Mouse (Mus musculus): ENCODE results near the gene Zdhhc17. TPM values are rescaled to one million over a fixed set of nuclear protein-coding genes. Genes with fewer than 3 reads are reported as not detected.

Gene Zdhhc17
- polyA plus RNA-seq, 1 experiment from 2014 or later = 58.7 TPM

GRCm38 (mm10) chr10:110947574-110947973 lies 62.4 kb downstream of the Zdhhc17 start:
- Histone ChIP-seq H3K4me2 (replicated peaks) (no peak overlapping the region), H3K27ac (no peak overlapping the region), H3K36me3 (peaks cover 58% of the 10 kb centered on the region), H3K9me3 (no peaks in the 10 kb centered on the region), H3K4me1 (replicated peaks) (no peaks in the 10 kb centered on the region), H3K9ac (replicated peaks) (no peak overlapping the region), H3K27me3 (no peaks in the 10 kb centered on the region), H3K4me3 (replicated peaks) (no peak overlapping the region)
- 90% methylated on average over 4 of the region's 4 CpGs for WGBS
- no peak for ATAC-seq

GRCm38 (mm10) chr10:110945966-110946365 lies 64.0 kb downstream of the Zdhhc17 start:
- no peak overlapping the region for H3K27ac ChIP-seq
- peaks cover 63% of the 10 kb centered on the region for H3K36me3 ChIP-seq
- no peak overlapping the region for H3K4me2 ChIP-seq (replicated peaks)
- H3K4me3 ChIP-seq (replicated peaks) = no peak overlapping the region
- no peaks in the 10 kb centered on the region for H3K4me1 ChIP-seq (replicated peaks)
- H3K27me3 ChIP-seq = no peaks in the 10 kb centered on the region
- H3K9me3 ChIP-seq = no peaks in the 10 kb centered on the region
- no peak for ATAC-seq
- no peak overlapping the region for H3K9ac ChIP-seq (replicated peaks)
- 88% methylated on average over 12 of the region's 12 CpGs for WGBS

GRCm38 (mm10) chr10:110944175-110944574 lies 65.8 kb downstream of the Zdhhc17 start:
- no peaks in the 10 kb centered on the region for H3K4me1 ChIP-seq (replicated peaks)
- H3K9ac ChIP-seq (replicated peaks) = no peak overlapping the region
- no peak overlapping the region for H3K4me2 ChIP-seq (replicated peaks)
- no peaks in the 10 kb centered on the region for H3K27me3 ChIP-seq
- peaks cover 53% of the 10 kb centered on the region for H3K36me3 ChIP-seq
- no peaks in the 10 kb centered on the region for H3K9me3 ChIP-seq
- H3K27ac ChIP-seq = no peak overlapping the region
- 94% methylated on average over 11 of the region's 11 CpGs for WGBS
- ATAC-seq = no peak
- no peak overlapping the region for H3K4me3 ChIP-seq (replicated peaks)

- ATAC-seq = no peak
- no peak overlapping the region for H3K4me2 ChIP-seq (replicated peaks)
- WGBS = 92% methylated on average over 9 of the region's 9 CpGs
- H3K9ac ChIP-seq (replicated peaks) = no peak overlapping the region
- peaks cover 60% of the 10 kb centered on the region for H3K36me3 ChIP-seq
- H3K4me3 ChIP-seq (replicated peaks) = no peak overlapping the region
- H3K4me1 ChIP-seq (replicated peaks) = no peaks in the 10 kb centered on the region
- H3K9me3 ChIP-seq = no peaks in the 10 kb centered on the region
- H3K27ac ChIP-seq = no peak overlapping the region
- no peaks in the 10 kb centered on the region for H3K27me3 ChIP-seq
Measured at GRCm38 (mm10) chr10:110942806-110943205, 67.1 kb downstream of the Zdhhc17 start.

- Histone ChIP-seq H3K4me2 (replicated peaks) (no peak overlapping the region), H3K27ac (no peak overlapping the region), H3K27me3 (no peaks in the 10 kb centered on the region), H3K36me3 (peaks cover 55% of the 10 kb centered on the region), H3K4me1 (replicated peaks) (no peaks in the 10 kb centered on the region), H3K9me3 (no peaks in the 10 kb centered on the region), H3K9ac (replicated peaks) (no peak overlapping the region), H3K4me3 (replicated peaks) (no peak overlapping the region)
- ATAC-seq = no peak
- WGBS = 94% methylated on average over 11 of the region's 11 CpGs
Measured at GRCm38 (mm10) chr10:110941968-110942367, 68.0 kb downstream of the Zdhhc17 start.

GRCm38 (mm10) chr10:110940740-110941398 lies 69.1 kb downstream of the Zdhhc17 start:
- Histone ChIP-seq H3K9ac (replicated peaks) (no peak overlapping the region), H3K27ac (no peak overlapping the region), H3K36me3 (peaks cover 46% of the 10 kb centered on the region), H3K4me2 (replicated peaks) (no peak overlapping the region), H3K4me3 (replicated peaks) (no peak overlapping the region), H3K9me3 (no peaks in the 10 kb centered on the region), H3K27me3 (no peaks in the 10 kb centered on the region), H3K4me1 (replicated peaks) (no peaks in the 10 kb centered on the region)
- WGBS = 90% methylated on average over 13 of the region's 13 CpGs
- no peak for ATAC-seq

GRCm38 (mm10) chr10:110939717-110940116 lies 70.2 kb downstream of the Zdhhc17 start:
- no peaks in the 10 kb centered on the region for H3K4me1 ChIP-seq (replicated peaks)
- H3K9me3 ChIP-seq = no peaks in the 10 kb centered on the region
- no peak; the same call in 1 of the 2 replicates for ATAC-seq
- H3K9ac ChIP-seq (replicated peaks) = no peak overlapping the region
- H3K27ac ChIP-seq = no peak overlapping the region
- H3K36me3 ChIP-seq = peaks cover 37% of the 10 kb centered on the region
- no peaks in the 10 kb centered on the region for H3K27me3 ChIP-seq
- no peak overlapping the region for H3K4me3 ChIP-seq (replicated peaks)
- WGBS = 86% methylated on average over 4 of the region's 4 CpGs
- no peak overlapping the region for H3K4me2 ChIP-seq (replicated peaks)

GRCm38 (mm10) chr10:110938841-110939549 lies 70.9 kb downstream of the Zdhhc17 start:
- no peak overlapping the region for H3K4me2 ChIP-seq (replicated peaks)
- no peaks in the 10 kb centered on the region for H3K4me1 ChIP-seq (replicated peaks)
- no peaks in the 10 kb centered on the region for H3K9me3 ChIP-seq
- 90% methylated on average over 19 of the region's 19 CpGs for WGBS
- peak; percentile 69 for ATAC-seq
- H3K27ac ChIP-seq = no peak overlapping the region
- H3K27me3 ChIP-seq = no peaks in the 10 kb centered on the region
- no peak overlapping the region for H3K4me3 ChIP-seq (replicated peaks)
- peaks cover 33% of the 10 kb centered on the region for H3K36me3 ChIP-seq
- H3K9ac ChIP-seq (replicated peaks) = no peak overlapping the region

- H3K4me2 ChIP-seq (replicated peaks) = no peak overlapping the region
- ATAC-seq = no peak
- no peak overlapping the region for H3K27ac ChIP-seq
- 91% methylated on average over 7 of the region's 7 CpGs for WGBS
- H3K9me3 ChIP-seq = no peaks in the 10 kb centered on the region
- no peak overlapping the region for H3K4me3 ChIP-seq (replicated peaks)
- H3K27me3 ChIP-seq = no peaks in the 10 kb centered on the region
- 0 out of 2 replicates have a peak overlapping the region, but pooled peaks have one; percentile 15 for H3K9ac ChIP-seq (replicated peaks)
- no peaks in the 10 kb centered on the region for H3K4me1 ChIP-seq (replicated peaks)
- H3K36me3 ChIP-seq = peaks cover 30% of the 10 kb centered on the region
Measured at GRCm38 (mm10) chr10:110938361-110938760, 71.6 kb downstream of the Zdhhc17 start.

- no peak overlapping the region for H3K4me2 ChIP-seq (replicated peaks)
- WGBS = 86% methylated on average over 7 of the region's 7 CpGs
- H3K36me3 ChIP-seq = peaks cover 14% of the 10 kb centered on the region
- no peaks in the 10 kb centered on the region for H3K9me3 ChIP-seq
- no peak overlapping the region for H3K27ac ChIP-seq
- peaks cover 10% of the 10 kb centered on the region for H3K4me1 ChIP-seq (replicated peaks)
- H3K9ac ChIP-seq (replicated peaks) = no peak overlapping the region
- H3K4me3 ChIP-seq (replicated peaks) = no peak overlapping the region
- no peaks in the 10 kb centered on the region for H3K27me3 ChIP-seq
- ATAC-seq = no peak
Measured at GRCm38 (mm10) chr10:110935669-110936068, 74.3 kb downstream of the Zdhhc17 start.

- Histone ChIP-seq H3K9me3 (no peaks in the 10 kb centered on the region), H3K4me2 (replicated peaks) (no peak overlapping the region), H3K36me3 (peaks cover 14% of the 10 kb centered on the region), H3K27me3 (no peaks in the 10 kb centered on the region), H3K4me3 (replicated peaks) (no peak overlapping the region), H3K27ac (no peak overlapping the region), H3K9ac (replicated peaks) (no peak overlapping the region), H3K4me1 (replicated peaks) (peaks cover 15% of the 10 kb centered on the region)
- ATAC-seq = no peak
- WGBS = 94% methylated on average over 11 of the region's 11 CpGs
Measured at GRCm38 (mm10) chr10:110935081-110935480, 74.9 kb downstream of the Zdhhc17 start.

- no peak overlapping the region for H3K9ac ChIP-seq (replicated peaks)
- H3K4me2 ChIP-seq (replicated peaks) = no peak overlapping the region
- H3K4me1 ChIP-seq (replicated peaks) = peaks cover 27% of the 10 kb centered on the region
- H3K36me3 ChIP-seq = peaks cover 6% of the 10 kb centered on the region
- no peaks in the 10 kb centered on the region for H3K9me3 ChIP-seq
- H3K4me3 ChIP-seq (replicated peaks) = no peak overlapping the region
- H3K27ac ChIP-seq = no peak overlapping the region
- no peaks in the 10 kb centered on the region for H3K27me3 ChIP-seq
- 67% methylated on average over 5 of the region's 5 CpGs for WGBS
- no peak for ATAC-seq
Measured at GRCm38 (mm10) chr10:110933584-110933983, 76.4 kb downstream of the Zdhhc17 start.
